Mouse (Mus musculus) skeletal muscle tissue, postnatal 0 days (tissue): ENCODE results near the gene Gm21118. TPM values are rescaled to one million over a fixed set of nuclear protein-coding genes. Genes with fewer than 3 reads are reported as not detected.

Experiments
- polyA plus RNA-seq: library from polyadenylated mRNA; unstranded; fragments of >200 nt; fragmentation: Nextera tagmentation; extraction: Ambion mirVana; gene quantifications from 2 replicates; pipeline ENCODE4 v1.2.1, GENCODE M21; 2015

Gm21118 gene
- polyA plus RNA-seq, result not detected in 2 replicates

GRCm38 (mm10) chrY:70273542-70273941 lies at the start of gene Gm21118:
Gm21118 (minus strand) TSS chrY:70273642.

GRCm38 (mm10) chrY:70303187-70303586 lies 29.7 kb upstream of the Gm21118 start, which contains the start of the genes Gm29423 and Gm29644:
Gm29423 (minus strand) TSS chrY:70303287.
Gm29644 (minus strand) TSS chrY:70303343.

Other genes starting within 250 kb of the Gm21118 start
- gene Gm29423, start 29.6 kb upstream of the Gm21118 start, polyA plus RNA-seq, result not detected in 2 replicates
- gene Gm29644, start 29.7 kb upstream of the Gm21118 start, polyA plus RNA-seq, result not detected in 2 replicates
- not detected in 2 replicates for gene Gm20888, start 168.2 kb upstream of the Gm21118 start, polyA plus RNA-seq